Mouse (Mus musculus) heart, embryonic 14.5 days (tissue): ENCODE measurements around the gene 2210407C18Rik. TPM values are rescaled to one million over a fixed set of nuclear protein-coding genes. Genes with fewer than 3 reads are reported as not detected.

Source experiments
- ATAC-seq: fragments of 200-750 bp; cut with Nextera tagmentation; 2 replicates; pipeline ENCODE4 v1.8.0; 2017; ENCODE audit warnings: low read depth, moderate TSS enrichment; ENCODE audit not compliant: insufficient number of reproducible peaks, insufficient read depth, low FRiP score
- H3K27ac ChIP-seq, 2 experiments: fragments of 200-500 bp in 1 of 2; fragments of 300-500 bp in 1 of 2; sonication (generic) in 1 of 2; replicated peaks in 1 of 2; 2 replicates each; pipeline ENCODE4 v1.5.1; 2012 to 2014; ENCODE audit warnings: low read depth in 2 of 2, low read length in 2 of 2, control low read depth in 1 of 2, mild to moderate bottlenecking in 1 of 2, mixed read lengths in 1 of 2; ENCODE audit not compliant: control insufficient read depth in 1 of 2, insufficient read depth in 1 of 2
- H3K27me3 ChIP-seq: fragments of 300-500 bp; sonication (generic); 2 replicates; pipeline ENCODE4 v1.6.1; 2014; ENCODE audit warnings: mild to moderate bottlenecking, low read length, control low read depth; ENCODE audit not compliant: control insufficient read depth, insufficient read depth
- H3K36me3 ChIP-seq: fragments of 300-500 bp; sonication (generic); 2 replicates; pipeline ENCODE4 v1.6.1; 2014; ENCODE audit warnings: mild to moderate bottlenecking, control low read depth, low read length, mixed read lengths; ENCODE audit not compliant: control insufficient read depth, insufficient read depth
- H3K4me1 ChIP-seq, 2 experiments: fragments of 200-500 bp in 1 of 2; fragments of 300-500 bp in 1 of 2; sonication (generic) in 1 of 2; 2 replicates each; pipeline ENCODE4 v1.6.1; 2012 to 2014; ENCODE audit warnings: low read length in 2 of 2, control low read depth in 1 of 2, mixed read lengths in 1 of 2; ENCODE audit not compliant: control insufficient read depth in 2 of 2, insufficient read depth in 2 of 2
- H3K4me2 ChIP-seq: fragments of 300-500 bp; sonication (generic); 2 replicates; pipeline ENCODE4 v1.6.1; 2014; ENCODE audit warnings: mild to moderate bottlenecking, low read length
- H3K4me3 ChIP-seq, 2 experiments: fragments of 200-500 bp in 1 of 2; fragments of 300-500 bp in 1 of 2; sonication (generic) in 1 of 2; 2 replicates each; pipeline ENCODE4 v1.5.1; 2012 to 2014; ENCODE audit warnings: low read length in 2 of 2, mild to moderate bottlenecking in 2 of 2, control low read depth in 1 of 2, low read depth in 1 of 2, moderate library complexity in 1 of 2; ENCODE audit not compliant: control insufficient read depth in 1 of 2, insufficient read depth in 1 of 2
- H3K9ac ChIP-seq: fragments of 300-500 bp; sonication (generic); 2 replicates; pipeline ENCODE4 v1.6.1; 2014; ENCODE audit warnings: mild to moderate bottlenecking, low read length
- H3K9me3 ChIP-seq: fragments of 300-500 bp; sonication (generic); 2 replicates; pipeline ENCODE4 v1.6.1; 2016; ENCODE audit warnings: low read length, control low read depth; ENCODE audit not compliant: control insufficient read depth
- WGBS: fragments of 180-500 bp; shearing (Covaris S2); extraction: QIAGEN DNeasy Blood & Tissue Kit; methylation state at CpG from one replicate; pipeline ENCODE4 v1.1.7; 2014; 5-methylcytosine and 5-hydroxymethylcytosine counted together
- polyA plus RNA-seq: library from polyadenylated mRNA; unstranded; fragments of >200 nt; fragmentation: Nextera tagmentation; extraction: Ambion mirVana; gene quantifications from 2 replicates; pipeline ENCODE4 v1.2.1, GENCODE M21; 2014

2210407C18Rik gene
- polyA plus RNA-seq, 1 experiment from 2014 or later = not detected

GRCm38 (mm10) chr11:58613359-58613758 lies 2.5 kb downstream of the 2210407C18Rik start:
- Histone ChIP-seq H3K4me2 (no peak overlapping the region), H3K36me3 (no peaks in the 10 kb centered on the region), H3K9me3 (no peaks in the 10 kb centered on the region), H3K4me3 (no peak overlapping the region), H3K27me3 (no peaks in the 10 kb centered on the region; the same call in 1 of the 2 replicates), H3K27ac (no peak overlapping the region), H3K9ac (no peak overlapping the region), H3K4me1 (no peaks in the 10 kb centered on the region)
- WGBS = 63% methylated on average over 3 of the region's 3 CpGs
- ATAC-seq = no peak

GRCm38 (mm10) chr11:58607030-58607429 lies 8.8 kb downstream of the 2210407C18Rik start:
- Histone ChIP-seq H3K9ac (no peak overlapping the region), H3K4me2 (no peak overlapping the region), H3K9me3 (no peaks in the 10 kb centered on the region), H3K4me3 (no peak overlapping the region), H3K27me3 (no peaks in the 10 kb centered on the region), H3K27ac (no peak overlapping the region), H3K4me1 (no peaks in the 10 kb centered on the region), H3K36me3 (no peaks in the 10 kb centered on the region)
- WGBS = 77% methylated on average over 6 of the region's 6 CpGs
- no peak for ATAC-seq

GRCm38 (mm10) chr11:58606177-58606919 lies 9.5 kb downstream of the 2210407C18Rik start:
- H3K27me3 ChIP-seq = no peaks in the 10 kb centered on the region
- no peak for ATAC-seq

GRCm38 (mm10) chr11:58605228-58605627 lies 10.6 kb downstream of the 2210407C18Rik start:
- WGBS = 32% methylated on average over 3 of the region's 3 CpGs
- H3K9me3 ChIP-seq = no peaks in the 10 kb centered on the region
- no peaks in the 10 kb centered on the region for H3K4me1 ChIP-seq
- H3K27ac ChIP-seq = no peak overlapping the region
- ATAC-seq = no peak
- H3K4me2 ChIP-seq = no peak overlapping the region
- no peaks in the 10 kb centered on the region for H3K36me3 ChIP-seq
- no peak overlapping the region for H3K4me3 ChIP-seq
- H3K9ac ChIP-seq = no peak overlapping the region
- no peaks in the 10 kb centered on the region for H3K27me3 ChIP-seq

More at GRCm38 (mm10) chr11:58606177-58606919, 9.5 kb downstream of the 2210407C18Rik start:
- Histone ChIP-seq H3K4me2 (no peak overlapping the region), H3K4me3 (no peak overlapping the region), H3K27ac (no peak overlapping the region), H3K9ac (no peak overlapping the region), H3K9me3 (no peaks in the 10 kb centered on the region), H3K36me3 (no peaks in the 10 kb centered on the region), H3K4me1 (no peaks in the 10 kb centered on the region)
- 72% methylated on average over 12 of the region's 12 CpGs for WGBS

- no peak overlapping the region for H3K4me3 ChIP-seq
- WGBS = 68% methylated on average over 2 of the region's 2 CpGs
- no peaks in the 10 kb centered on the region for H3K36me3 ChIP-seq
- ATAC-seq = no peak
- H3K9ac ChIP-seq = no peak overlapping the region
- no peaks in the 10 kb centered on the region for H3K27me3 ChIP-seq
- no peaks in the 10 kb centered on the region for H3K4me1 ChIP-seq
- no peak overlapping the region for H3K4me2 ChIP-seq
- H3K9me3 ChIP-seq = no peaks in the 10 kb centered on the region
- H3K27ac ChIP-seq = no peak overlapping the region
Observed at GRCm38 (mm10) chr11:58604688-58605087, 11.2 kb downstream of the 2210407C18Rik start.

- 74% methylated on average over 6 of the region's 6 CpGs for WGBS
Observed at GRCm38 (mm10) chr11:58602800-58603560, 12.9 kb downstream of the 2210407C18Rik start.

GRCm38 (mm10) chr11:58602062-58602461 lies 13.8 kb downstream of the 2210407C18Rik start:
- Histone ChIP-seq H3K9me3 (no peaks in the 10 kb centered on the region), H3K4me3 (no peak overlapping the region), H3K4me2 (no peak overlapping the region), H3K27ac (no peak overlapping the region), H3K9ac (no peak overlapping the region), H3K27me3 (no peaks in the 10 kb centered on the region), H3K4me1 (no peaks in the 10 kb centered on the region), H3K36me3 (no peaks in the 10 kb centered on the region)
- no peak for ATAC-seq

More at GRCm38 (mm10) chr11:58602800-58603560, 12.9 kb downstream of the 2210407C18Rik start:
- no peaks in the 10 kb centered on the region for H3K9me3 ChIP-seq
- no peak for ATAC-seq
- H3K27me3 ChIP-seq = no peaks in the 10 kb centered on the region
- H3K4me2 ChIP-seq = no peak overlapping the region
- H3K27ac ChIP-seq = no peak overlapping the region
- no peaks in the 10 kb centered on the region for H3K36me3 ChIP-seq
- no peak overlapping the region for H3K9ac ChIP-seq
- no peaks in the 10 kb centered on the region for H3K4me1 ChIP-seq
- no peak overlapping the region for H3K4me3 ChIP-seq
